Mouse (Mus musculus) liver, postnatal 0 days (tissue): ENCODE measurements around the gene Daam2. TPM values are rescaled to one million over a fixed set of nuclear protein-coding genes. Genes with fewer than 3 reads are reported as not detected.

ENCODE experiments used
- ATAC-seq: fragments of 200-750 bp; cut with Nextera tagmentation; 2 replicates; pipeline ENCODE4 v1.8.0; 2017; ENCODE audit warnings: mild to moderate bottlenecking, moderate library complexity
- DNase-seq: peaks from one replicate; pipeline ENCODE4 v3.0.0-alpha.2; 2016
- H3K27ac ChIP-seq: fragments of 300-500 bp; sonication (generic); 2 replicates; pipeline ENCODE4 v1.5.1; 2014; ENCODE audit warnings: antibody characterized with exemption, moderate library complexity, mild to moderate bottlenecking, low read depth
- H3K27me3 ChIP-seq: fragments of 300-500 bp; sonication (generic); 2 replicates; pipeline ENCODE4 v1.6.1; 2014; ENCODE audit warnings: low read length, control low read depth, mixed read lengths; ENCODE audit not compliant: insufficient read depth
- H3K36me3 ChIP-seq: fragments of 300-500 bp; sonication (generic); replicated peaks from 2 replicates; pipeline ENCODE4 v1.6.1; 2014; ENCODE audit warnings: mild to moderate bottlenecking, control low read depth, low read length, moderate library complexity, mixed read lengths; ENCODE audit not compliant: insufficient read depth
- H3K4me1 ChIP-seq: fragments of 300-500 bp; sonication (generic); 2 replicates; pipeline ENCODE4 v1.6.1; 2014; ENCODE audit warnings: antibody characterized with exemption, mild to moderate bottlenecking, control low read depth; ENCODE audit not compliant: insufficient read depth
- H3K4me2 ChIP-seq: fragments of 300-500 bp; sonication (generic); 2 replicates; pipeline ENCODE4 v1.6.1; 2014; ENCODE audit warnings: low read depth, mild to moderate bottlenecking, low read length, moderate library complexity, mixed read lengths
- H3K4me3 ChIP-seq: fragments of 300-500 bp; sonication (generic); 2 replicates; pipeline ENCODE4 v1.5.1; 2014; ENCODE audit warnings: low read depth, low read length
- H3K9ac ChIP-seq: fragments of 300-500 bp; sonication (generic); replicated peaks from 2 replicates; pipeline ENCODE4 v1.6.1; 2014; ENCODE audit warnings: mild to moderate bottlenecking, moderate library complexity
- H3K9me3 ChIP-seq: fragments of 300-500 bp; sonication (generic); 2 replicates; pipeline ENCODE4 v1.6.1; 2016; ENCODE audit warnings: mild to moderate bottlenecking, control low read depth, low read length, mixed read lengths
- CTCF ChIP-seq: sonication (generic); IDR thresholded peaks from 2 replicates; pipeline ENCODE4 v1.5.1; 2016; ENCODE audit warnings: antibody characterized with exemption, low read depth
- EP300 ChIP-seq: IDR thresholded peaks from 2 replicates; pipeline ENCODE4 v1.6.1; 2016; ENCODE audit warnings: antibody characterized with exemption, low read depth, mild to moderate bottlenecking
- WGBS: fragments of 180-500 bp; shearing (Covaris S2); extraction: QIAGEN DNeasy Blood & Tissue Kit; methylation state at CpG from one replicate; pipeline ENCODE4 v1.1.7; 2014; ENCODE audit not compliant: insufficient replicate concordance; 5-methylcytosine and 5-hydroxymethylcytosine counted together
- polyA plus RNA-seq: library from polyadenylated mRNA; unstranded; fragments of >200 nt; fragmentation: Nextera tagmentation; extraction: Ambion mirVana; gene quantifications from 2 replicates; pipeline ENCODE4 v1.2.1, GENCODE M21; 2015

Gene Daam2
- polyA plus RNA-seq, 1 experiment from 2014 or later, result 0.23 TPM

DNA sequence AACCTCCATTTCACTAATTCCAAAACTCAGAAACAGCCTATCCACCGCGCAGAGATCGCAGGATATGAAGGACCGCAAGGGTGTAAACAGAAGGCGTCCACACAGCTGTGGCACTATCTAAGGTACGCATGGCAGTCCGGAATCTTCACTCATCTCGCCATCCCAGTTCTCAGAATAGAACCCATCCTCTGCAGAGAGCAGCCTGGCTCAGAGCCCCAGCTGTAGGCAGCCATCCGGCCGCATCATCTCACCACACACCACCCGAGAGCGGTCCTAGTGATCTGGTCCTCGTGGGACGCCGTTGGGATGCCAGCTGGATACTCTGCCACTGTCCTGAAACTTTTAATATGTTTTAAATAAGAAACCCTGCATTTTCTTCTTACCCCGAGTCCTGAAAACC is 54.7 kb downstream of the Daam2 start:
- no peak for TF ChIP-seq EP300
- TF ChIP-seq CTCF, result no peak
- Histone ChIP-seq H3K27ac (no peak overlapping the region), H3K4me2 (no peak overlapping the region), H3K27me3 (no peaks in the 10 kb centered on the region), H3K9ac (no peak overlapping the region), H3K4me1 (no peaks in the 10 kb centered on the region), H3K4me3 (no peak overlapping the region), H3K36me3 (no peaks in the 10 kb centered on the region), H3K9me3 (no peaks in the 10 kb centered on the region)
- no peak for ATAC-seq
- 84% methylated on average over 16 of the region's 16 CpGs for WGBS
- no peak for DNase-seq

DNA sequence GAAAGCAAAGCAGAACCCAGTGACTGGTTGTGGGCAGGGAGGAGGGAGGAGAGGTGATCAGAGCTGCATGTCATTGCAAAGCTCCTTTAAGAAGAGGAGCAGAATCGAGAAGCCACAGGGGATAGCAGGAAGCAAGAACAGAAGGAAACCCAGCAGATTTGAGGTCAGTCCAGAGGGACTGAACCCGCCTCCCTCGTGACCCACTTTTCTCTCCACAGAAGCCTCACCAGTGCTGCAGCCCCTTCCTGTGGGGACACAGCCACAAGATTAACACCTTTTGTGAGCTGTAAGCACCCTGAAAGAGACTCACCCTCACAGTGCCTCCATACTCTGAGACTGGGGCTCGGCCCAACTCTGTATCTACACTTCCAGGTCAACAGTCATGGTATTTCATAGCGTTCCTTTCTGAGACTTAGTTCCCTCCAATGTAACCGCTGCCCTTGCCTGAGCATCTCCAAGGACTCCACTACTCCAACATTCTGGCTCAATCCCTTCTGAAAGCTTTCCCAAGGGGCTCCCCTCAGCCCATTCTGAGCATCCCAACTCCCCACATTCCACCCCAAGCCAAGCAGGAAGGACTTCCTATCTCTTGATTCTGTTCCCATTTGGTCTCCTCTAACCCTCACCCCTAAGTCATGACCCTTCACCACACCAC is 60.8 kb downstream of the Daam2 start:
- no peaks in the 10 kb centered on the region for H3K4me1 ChIP-seq

DNA sequence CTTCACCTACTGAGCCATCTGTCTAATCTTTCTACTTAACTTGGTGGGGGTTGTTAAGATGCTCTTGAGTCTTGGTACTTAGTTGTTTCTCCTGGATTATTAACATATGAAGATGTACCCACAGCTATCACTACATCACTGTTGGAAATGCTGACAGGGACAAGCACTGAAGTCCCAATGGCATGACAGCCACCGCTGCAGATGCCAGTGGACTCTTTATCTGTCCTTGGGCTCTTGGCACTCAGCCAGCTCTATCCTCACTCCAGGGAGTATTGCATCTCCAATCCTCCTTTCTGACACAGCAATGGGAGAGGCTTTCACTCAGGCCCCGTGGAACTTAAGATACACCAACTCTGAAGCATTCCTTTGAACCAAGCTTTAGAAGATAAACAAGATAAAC is 63.9 kb downstream of the Daam2 start:
- 47% methylated on average over 2 of the region's 2 CpGs for WGBS
- Histone ChIP-seq H3K4me1 (no peaks in the 10 kb centered on the region), H3K36me3 (no peaks in the 10 kb centered on the region), H3K27ac (no peak overlapping the region), H3K27me3 (no peaks in the 10 kb centered on the region), H3K9ac (no peak overlapping the region), H3K4me2 (no peak overlapping the region), H3K4me3 (no peak overlapping the region), H3K9me3 (no peaks in the 10 kb centered on the region)
- TF ChIP-seq CTCF (no peak), EP300 (no peak)
- ATAC-seq (no peak), DNase-seq (peak; percentile 23)

More for the DNA sequence above, 60.8 kb downstream of the Daam2 start:
- no peaks in the 10 kb centered on the region for H3K27me3 ChIP-seq
- no peaks in the 10 kb centered on the region for H3K9me3 ChIP-seq
- DNase-seq (no peak), ATAC-seq (no peak)
- no peak overlapping the region for H3K4me3 ChIP-seq
- H3K4me2 ChIP-seq, result no peak overlapping the region
- WGBS, result 55% methylated on average over 6 of the region's 6 CpGs
- no peak overlapping the region for H3K27ac ChIP-seq
- TF ChIP-seq CTCF (no peak), EP300 (no peak)
- H3K36me3 ChIP-seq, result no peaks in the 10 kb centered on the region
- H3K9ac ChIP-seq, result no peak overlapping the region

DNA sequence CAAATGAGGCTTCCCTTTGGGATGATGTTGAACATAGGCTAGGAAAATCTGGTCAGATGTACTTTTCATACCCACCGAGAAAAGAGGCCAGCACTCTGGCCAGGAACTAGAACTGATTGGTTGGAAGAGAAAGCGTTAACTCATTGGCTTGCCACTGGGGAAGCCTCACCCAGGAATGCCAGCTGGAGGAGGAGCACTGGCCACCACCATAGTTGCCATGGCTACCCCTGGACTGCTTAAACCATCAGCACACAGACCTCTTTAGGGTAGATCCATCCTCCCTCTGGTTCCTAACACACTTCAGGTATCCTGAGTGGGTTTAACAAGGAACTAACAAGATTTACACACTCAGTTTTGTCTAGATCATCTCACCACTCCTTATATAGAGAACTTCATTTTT is 64.5 kb downstream of the Daam2 start:
- Histone ChIP-seq H3K27ac (no peak overlapping the region), H3K36me3 (no peaks in the 10 kb centered on the region), H3K4me3 (no peak overlapping the region), H3K9me3 (no peaks in the 10 kb centered on the region), H3K9ac (no peak overlapping the region), H3K4me1 (no peaks in the 10 kb centered on the region), H3K27me3 (no peaks in the 10 kb centered on the region), H3K4me2 (no peak overlapping the region)
- WGBS, result 81% methylated on average over 2 of the region's 2 CpGs
- ATAC-seq (no peak), DNase-seq (no peak)
- TF ChIP-seq CTCF (no peak), EP300 (no peak)

DNA sequence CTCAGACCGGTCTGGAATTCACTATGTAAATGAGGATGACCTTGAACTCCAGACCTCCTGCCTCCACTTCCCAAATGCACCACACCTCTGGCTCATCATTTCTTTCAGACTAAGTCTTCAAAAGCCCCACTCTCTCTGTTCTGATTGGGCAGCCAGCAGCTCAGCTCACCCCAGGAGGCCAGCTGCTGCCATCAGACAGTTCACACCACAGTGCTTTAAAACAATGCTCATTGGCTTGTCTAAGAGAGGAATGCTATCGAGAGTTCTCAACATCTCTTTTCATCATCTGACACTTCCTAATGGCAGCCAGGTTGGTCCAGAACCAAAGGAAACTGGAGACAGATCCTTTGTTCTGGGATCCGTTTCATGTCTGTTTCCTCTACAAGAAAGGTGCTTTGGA is 66.0 kb downstream of the Daam2 start:
- Histone ChIP-seq H3K4me3 (no peak overlapping the region), H3K36me3 (no peaks in the 10 kb centered on the region), H3K4me2 (no peak overlapping the region), H3K9me3 (no peaks in the 10 kb centered on the region), H3K4me1 (no peaks in the 10 kb centered on the region), H3K9ac (no peak overlapping the region), H3K27me3 (no peaks in the 10 kb centered on the region), H3K27ac (no peak overlapping the region)
- ATAC-seq (no peak), DNase-seq (no peak)
- TF ChIP-seq EP300 (no peak), CTCF (no peak)
- 71% methylated on average over 3 of the region's 3 CpGs for WGBS

DNA sequence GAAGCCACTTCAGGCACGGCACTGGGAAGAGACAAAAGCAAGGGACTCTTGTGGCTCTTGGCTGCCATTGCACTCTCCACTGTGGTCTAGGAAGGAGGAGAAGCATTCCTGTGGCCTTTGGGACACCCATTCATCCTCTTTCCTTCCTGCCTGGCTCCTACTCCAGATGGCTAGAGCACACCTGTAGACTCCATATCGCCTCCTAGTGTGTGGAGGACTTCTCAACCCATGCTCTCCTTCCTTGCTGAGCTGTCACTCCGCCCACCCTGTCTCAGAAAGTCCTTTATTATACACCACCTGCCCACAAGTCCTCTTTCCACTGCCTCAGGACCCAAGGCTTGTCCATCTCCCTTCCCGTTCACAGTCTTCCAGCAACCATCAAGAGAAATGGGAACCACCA is 70.9 kb downstream of the Daam2 start:
- no peak for ATAC-seq

More for the DNA sequence above, 70.9 kb downstream of the Daam2 start:
- H3K9me3 ChIP-seq, result no peaks in the 10 kb centered on the region
- TF ChIP-seq EP300 (no peak), CTCF (peak; percentile 16; the same call in 1 of the 2 replicates)
- H3K4me2 ChIP-seq, result no peak overlapping the region
- no peak overlapping the region for H3K4me3 ChIP-seq
- 82% methylated on average over 4 of the region's 4 CpGs for WGBS
- DNase-seq, result no peak
- no peak overlapping the region for H3K27ac ChIP-seq
- no peaks in the 10 kb centered on the region for H3K27me3 ChIP-seq
- no peaks in the 10 kb centered on the region for H3K4me1 ChIP-seq
- no peak overlapping the region for H3K9ac ChIP-seq
- no peaks in the 10 kb centered on the region for H3K36me3 ChIP-seq
